In genomic region chr14:40949047-40949446, GRCm38 (mm10) we compare ENCODE assay signal across 9 mouse cellular contexts. TPM values are rescaled to one million over a fixed set of nuclear protein-coding genes. Genes with fewer than 3 reads are reported as not detected.
A peak's percentile ranks its signal among the peaks of the same experiment; 100 is the strongest.
DNase-seq lines count a peak whose midpoint lies in the region; ATAC-seq lines count a peak whose summit lies in the region.
"Had no signal": no experiment of that assay in that cellular context is flagged by ENCODE, and none has a peak within 500 bp of the region (broad histone marks: within the 10 kb centered on the region; RNA-seq: fewer than 3 reads in every experiment).

No protein-coding gene starts in this region.

- no peak overlapping the region for H3K4me2 ChIP-seq in heart, embryonic 16.5 days (ENCODE audit: low read depth, low read length)
- H3K4me2 ChIP-seq in neural tube, embryonic 11.5 days (ENCODE audit: low read depth) = no peak overlapping the region
- H3K4me2 ChIP-seq in neural tube, embryonic 15.5 days = no peak overlapping the region
- H3K4me2 ChIP-seq in hindbrain, embryonic 14.5 days (replicated peaks) = no peak overlapping the region
- H3K4me2 ChIP-seq in stomach, embryonic 16.5 days (ENCODE audit: low read depth, low read length) = no peak overlapping the region

- no peaks in the 10 kb centered on the region for H3K27me3 ChIP-seq in heart, embryonic 16.5 days (ENCODE audit: control insufficient read depth, insufficient read depth, low read length)
- H3K27me3 ChIP-seq in neural tube, embryonic 11.5 days (ENCODE audit: control insufficient read depth, insufficient read depth, low read length) = no peaks in the 10 kb centered on the region
- no peaks in the 10 kb centered on the region for H3K27me3 ChIP-seq in neural tube, embryonic 15.5 days (replicated peaks)
- no peaks in the 10 kb centered on the region for H3K27me3 ChIP-seq in hindbrain, embryonic 14.5 days (ENCODE audit: control insufficient read depth, insufficient read depth, low read length)
- H3K27me3 ChIP-seq in stomach, embryonic 16.5 days (ENCODE audit: control insufficient read depth, insufficient read depth, low read length) = no peaks in the 10 kb centered on the region

- H3K4me3 ChIP-seq in heart, embryonic 16.5 days (ENCODE audit: low read length) = no peak overlapping the region
- no peak overlapping the region for H3K4me3 ChIP-seq in neural tube, embryonic 11.5 days (ENCODE audit: low read depth, low read length)
- no peak overlapping the region for H3K4me3 ChIP-seq in neural tube, embryonic 15.5 days (replicated peaks)
- no peak overlapping the region for H3K4me3 ChIP-seq in hindbrain, embryonic 14.5 days (replicated peaks; ENCODE audit: low read length)
- H3K4me3 ChIP-seq in stomach, embryonic 16.5 days (replicated peaks; ENCODE audit: low read length) = no peak overlapping the region

- H3K27ac ChIP-seq in heart, embryonic 16.5 days (ENCODE audit: low read length) = peak overlapping the region; percentile 78
- H3K27ac ChIP-seq in neural tube, embryonic 11.5 days (ENCODE audit: low read depth, low read length) = no peak overlapping the region
- H3K27ac ChIP-seq in neural tube, embryonic 15.5 days (replicated peaks) = no peak overlapping the region
- peak overlapping the region; percentile 35; the same call in 1 of the 2 replicates for H3K27ac ChIP-seq in hindbrain, embryonic 14.5 days
- H3K27ac ChIP-seq in stomach, embryonic 16.5 days (ENCODE audit: low read length) = peak overlapping the region; percentile 92

- no peak overlapping the region for H3K9ac ChIP-seq in heart, embryonic 16.5 days (ENCODE audit: low read length)
- H3K9ac ChIP-seq in neural tube, embryonic 11.5 days (ENCODE audit: low read length) = no peak overlapping the region; the same call in 1 of the 2 replicates
- no peak overlapping the region for H3K9ac ChIP-seq in neural tube, embryonic 15.5 days (replicated peaks)
- 0 out of 2 replicates have a peak overlapping the region, but pooled peaks have one; percentile 20 for H3K9ac ChIP-seq in hindbrain, embryonic 14.5 days
- peak overlapping the region; percentile 26; the same call in 1 of the 2 replicates for H3K9ac ChIP-seq in stomach, embryonic 16.5 days (ENCODE audit: low read length)

- DNase-seq in heart, adult 18-20 months = no peak
- peak; percentile 6 for DNase-seq in neural tube, embryonic 11.5 days (ENCODE audit: low spot score)
- DNase-seq in hindbrain, embryonic 14.5 days (ENCODE audit: low spot score) = no peak
- DNase-seq in adrenal gland, postnatal 10 days = no peak
- DNase-seq in right cerebral cortex, postnatal 36 days (ENCODE audit: low spot score in 2 of 2) = no peak
- DNase-seq: thymus, postnatal 14 days had no signal

- WGBS in heart, embryonic 16.5 days = 57% methylated on average over 3 of the region's 3 CpGs
- WGBS in neural tube, embryonic 11.5 days = 29% methylated on average over 3 of the region's 3 CpGs
- WGBS in neural tube, embryonic 15.5 days = 26% methylated on average over 3 of the region's 3 CpGs
- 36% methylated on average over 3 of the region's 3 CpGs for WGBS in hindbrain, embryonic 14.5 days
- 61% methylated on average over 3 of the region's 3 CpGs for WGBS in stomach, embryonic 16.5 days

- H3K36me3 ChIP-seq in heart, embryonic 16.5 days (ENCODE audit: control insufficient read depth, insufficient read depth) = no peaks in the 10 kb centered on the region
- peaks cover 2% of the 10 kb centered on the region for H3K36me3 ChIP-seq in neural tube, embryonic 11.5 days (ENCODE audit: control insufficient read depth, insufficient read depth, low read length)
- no peaks in the 10 kb centered on the region for H3K36me3 ChIP-seq in neural tube, embryonic 15.5 days
- peaks cover 3% of the 10 kb centered on the region; the same call in 1 of the 2 replicates for H3K36me3 ChIP-seq in hindbrain, embryonic 14.5 days (replicated peaks; ENCODE audit: control insufficient read depth, insufficient read depth)
- H3K36me3 ChIP-seq in stomach, embryonic 16.5 days (ENCODE audit: control insufficient read depth, insufficient read depth, low read length) = no peaks in the 10 kb centered on the region

- no peaks in the 10 kb centered on the region for H3K9me3 ChIP-seq in heart, embryonic 16.5 days (replicated peaks; ENCODE audit: control insufficient read depth, low read length)
- H3K9me3 ChIP-seq in neural tube, embryonic 11.5 days (ENCODE audit: control insufficient read depth, low read length) = no peaks in the 10 kb centered on the region
- no peaks in the 10 kb centered on the region for H3K9me3 ChIP-seq in neural tube, embryonic 15.5 days (replicated peaks)
- H3K9me3 ChIP-seq in hindbrain, embryonic 14.5 days (ENCODE audit: control insufficient read depth, low read length) = no peaks in the 10 kb centered on the region
- H3K9me3 ChIP-seq in stomach, embryonic 16.5 days (replicated peaks; ENCODE audit: control insufficient read depth, low read length) = no peaks in the 10 kb centered on the region

- H3K4me1 ChIP-seq in heart, embryonic 16.5 days (ENCODE audit: control insufficient read depth, insufficient read depth, low read length) = peaks cover 36% of the 10 kb centered on the region
- H3K4me1 ChIP-seq in neural tube, embryonic 11.5 days (ENCODE audit: control insufficient read depth, insufficient read depth, low read length) = peaks cover 28% of the 10 kb centered on the region
- H3K4me1 ChIP-seq in neural tube, embryonic 15.5 days = peaks cover 31% of the 10 kb centered on the region
- peaks cover 11% of the 10 kb centered on the region; the same call in 1 of the 2 replicates for H3K4me1 ChIP-seq in hindbrain, embryonic 14.5 days (replicated peaks; ENCODE audit: control insufficient read depth, insufficient read depth, low read length)
- H3K4me1 ChIP-seq in stomach, embryonic 16.5 days (ENCODE audit: control insufficient read depth, insufficient read depth, low read length) = peaks cover 40% of the 10 kb centered on the region

- no peak for ATAC-seq in heart, embryonic 16.5 days (replicated peaks; ENCODE audit: extremely low read depth, insufficient read depth, low FRiP score)
- no peak for ATAC-seq in neural tube, embryonic 11.5 days (ENCODE audit: insufficient read depth, low FRiP score, low TSS enrichment)
- ATAC-seq in neural tube, embryonic 15.5 days (ENCODE audit: low FRiP score) = no peak
- no peak; the same call in 1 of the 2 replicates for ATAC-seq in hindbrain, embryonic 14.5 days (ENCODE audit: low FRiP score)
- ATAC-seq in stomach, embryonic 16.5 days (ENCODE audit: insufficient read depth, low FRiP score) = no peak

RNA-seq across cellular contexts. Expression of gene Tspan14, which starts 17.6 kb away (rescaled TPM):
- polyA plus RNA-seq in heart, embryonic 16.5 days (2015; fragmentation: Nextera tagmentation; extraction: Ambion mirVana) = 44.4 and 46.1 TPM in 2 replicates
- total RNA-seq in heart, adult 18-20 months (2021) = 10 to 100 TPM; 13.8 to 18.2 TPM
- polyA plus RNA-seq in neural tube, embryonic 11.5 days (2014; fragmentation: Nextera tagmentation; extraction: Ambion mirVana) = 118 and 125 TPM in 2 replicates
- polyA plus RNA-seq in neural tube, embryonic 15.5 days (2015; fragmentation: Nextera tagmentation; extraction: Ambion mirVana) = 45.5 and 53.0 TPM in 2 replicates
- polyA plus RNA-seq in hindbrain, embryonic 14.5 days (2014; fragmentation: Nextera tagmentation; extraction: Ambion mirVana) = 65.6 and 70.1 TPM in 2 replicates
- 77.3 and 88.1 TPM in 2 replicates for polyA plus RNA-seq in stomach, embryonic 16.5 days (2015; fragmentation: Nextera tagmentation; extraction: Ambion mirVana)
- total RNA-seq in adrenal gland, postnatal 10 days (2021) = 10 to 100 TPM; 50.0 to 53.8 TPM

RNA-seq across cellular contexts. Expression of gene Sh2d4b, which starts 56.0 kb away (rescaled TPM):
- 2.5 and 4.3 TPM in 2 replicates for polyA plus RNA-seq in heart, embryonic 16.5 days (2015; fragmentation: Nextera tagmentation; extraction: Ambion mirVana)
- under 1 TPM; 0.60 to 0.93 TPM for total RNA-seq in heart, adult 18-20 months (2021)
- polyA plus RNA-seq in neural tube, embryonic 11.5 days (2014; fragmentation: Nextera tagmentation; extraction: Ambion mirVana) = 1.5 and 1.6 TPM in 2 replicates
- polyA plus RNA-seq in neural tube, embryonic 15.5 days (2015; fragmentation: Nextera tagmentation; extraction: Ambion mirVana) = 0.69 and 6.5 TPM in 2 replicates
- polyA plus RNA-seq in hindbrain, embryonic 14.5 days (2014; fragmentation: Nextera tagmentation; extraction: Ambion mirVana) = 1.1 and 1.7 TPM in 2 replicates
- 0.35 and 0.41 TPM in 2 replicates for polyA plus RNA-seq in stomach, embryonic 16.5 days (2015; fragmentation: Nextera tagmentation; extraction: Ambion mirVana)
- total RNA-seq in adrenal gland, postnatal 10 days (2021) = 1 to 10 TPM; 1.5 to 1.7 TPM

Comparison
In these comparisons a context has a peak if more than half of its experiments do, and no peak if none do; other contexts are left out.
1. H3K27ac ChIP-seq: peak in heart, embryonic 16.5 days (single experiment), hindbrain, embryonic 14.5 days (single experiment) and stomach, embryonic 16.5 days (single experiment); none in neural tube, embryonic 11.5 days (single experiment) and neural tube, embryonic 15.5 days (single experiment).
2. H3K9ac ChIP-seq: peak in hindbrain, embryonic 14.5 days (single experiment) and stomach, embryonic 16.5 days (single experiment); none in heart, embryonic 16.5 days (single experiment), neural tube, embryonic 11.5 days (single experiment) and neural tube, embryonic 15.5 days (single experiment).